Mouse (Mus musculus) ES-E14 (cell line): ENCODE data around the gene Mrpl39.

Experiments used
- CHD2 ChIP-seq: IDR thresholded peaks from 2 replicates; pipeline ENCODE4 v1.6.1; 2014; ENCODE audit warnings: mild to moderate bottlenecking, low read depth, low read length, inconsistent platforms
- MAFK ChIP-seq: IDR thresholded peaks from 2 replicates; pipeline ENCODE4 v1.6.1; 2014; ENCODE audit warnings: mild to moderate bottlenecking, low read depth, low read length, inconsistent platforms; ENCODE audit not compliant: insufficient read depth
- ZC3H11A ChIP-seq: IDR thresholded peaks from 2 replicates; pipeline ENCODE4 v1.6.1; 2012; ENCODE audit warnings: low read depth, mild to moderate bottlenecking, inconsistent platforms, low read length, borderline replicate concordance
- ZNF384 ChIP-seq: IDR thresholded peaks from 2 replicates; pipeline ENCODE4 v1.6.1; 2012; ENCODE audit warnings: low read depth, low read length, inconsistent platforms

- no peak for TF ChIP-seq ZNF384
- no peak for TF ChIP-seq MAFK
- TF ChIP-seq CHD2 = no peak
- no peak for TF ChIP-seq ZC3H11A
These were observed 35.3 kb upstream of the Mrpl39 start for GRCm38 (mm10) chr16:84770891-84771290.
